Mouse (Mus musculus) testis, adult 2 months (tissue): ENCODE results near the gene Cyp4a12b. TPM values are rescaled to one million over a fixed set of nuclear protein-coding genes. Genes with fewer than 3 reads are reported as not detected.

ENCODE experiments used
- H3K27ac ChIP-seq: fragments of 200-500 bp; 2 replicates; pipeline ENCODE4 v1.5.1; 2012; ENCODE audit warnings: low read depth, low read length; ENCODE audit not compliant: control insufficient read depth, insufficient read depth
- H3K27me3 ChIP-seq: fragments of 200-500 bp; 2 replicates; pipeline ENCODE4 v1.6.1; 2012; ENCODE audit warnings: mild to moderate bottlenecking, low read length, moderate library complexity; ENCODE audit not compliant: control insufficient read depth, insufficient read depth
- H3K36me3 ChIP-seq: fragments of 200-500 bp; 2 replicates; pipeline ENCODE4 v1.6.1; 2012; ENCODE audit warnings: mild to moderate bottlenecking, low read length; ENCODE audit not compliant: control insufficient read depth, insufficient read depth
- H3K4me1 ChIP-seq: fragments of 200-500 bp; 2 replicates; pipeline ENCODE4 v1.6.1; 2012; ENCODE audit warnings: low read length; ENCODE audit not compliant: control insufficient read depth, insufficient read depth
- H3K4me3 ChIP-seq: fragments of 200-500 bp; 2 replicates; pipeline ENCODE4 v1.5.1; 2012; ENCODE audit warnings: low read depth, mild to moderate bottlenecking, low read length, moderate library complexity, mixed read lengths; ENCODE audit not compliant: control insufficient read depth
- CTCF ChIP-seq: fragments of 200-500 bp; IDR thresholded peaks from 2 replicates; pipeline ENCODE4 v1.5.1; 2012; ENCODE audit warnings: low read depth, mild to moderate bottlenecking, inconsistent platforms, low read length, moderate library complexity; ENCODE audit not compliant: control insufficient read depth, insufficient read depth, insufficient replicate concordance
- POLR2A ChIP-seq: fragments of 200-500 bp; IDR thresholded peaks from 2 replicates; pipeline ENCODE4 v1.6.1; 2012; ENCODE audit warnings: low read depth, mild to moderate bottlenecking, inconsistent platforms, low read length, moderate library complexity; ENCODE audit not compliant: control insufficient read depth
- polyA plus RNA-seq: library from polyadenylated mRNA; depleted of rRNA; stranded (reverse); fragments of >200 nt; gene quantifications from 2 replicates; pipeline ENCODE4 v1.2.3, GENCODE M21; 2012; rRNA removed

The Cyp4a12b gene
- polyA plus RNA-seq, 1 experiment: not detected

- H3K36me3 ChIP-seq: no peaks in the 10 kb centered on the region
- no peak overlapping the region for H3K4me3 ChIP-seq
- H3K4me1 ChIP-seq: no peaks in the 10 kb centered on the region
- no peak overlapping the region for H3K27ac ChIP-seq
- H3K27me3 ChIP-seq: no peaks in the 10 kb centered on the region
- no peak for TF ChIP-seq POLR2A
- no peak for TF ChIP-seq CTCF
Observed at GRCm38 (mm10) chr4:115481006-115481652, 69.7 kb downstream of the Cyp4a12b start.

Other genes with a start within 250 kb of the Cyp4a12b start
- 0.20 TPM in 1 of 2 replicates, not detected in the other for gene Cyp4a29, start 169.5 kb upstream of the Cyp4a12b start, polyA plus RNA-seq
- gene Cyp4a12a, start 112.6 kb upstream of the Cyp4a12b start, polyA plus RNA-seq: 3.3 TPM in 1 of 2 replicates, not detected in the other
- 0.11 TPM in 1 of 2 replicates, not detected in the other for gene Cyp4a30b, start 41.0 kb downstream of the Cyp4a12b start, polyA plus RNA-seq
- gene Cyp4a14, start 84.5 kb downstream of the Cyp4a12b start, polyA plus RNA-seq: 0.10 and 0.11 TPM in 2 replicates
- gene Cyp4a10, start 106.6 kb downstream of the Cyp4a12b start, polyA plus RNA-seq: 0.05 TPM in 1 of 2 replicates, not detected in the other
- gene Cyp4a31, start 152.0 kb downstream of the Cyp4a12b start, polyA plus RNA-seq: 0.28 TPM in 1 of 2 replicates, not detected in the other
- gene Cyp4a32, start 189.3 kb downstream of the Cyp4a12b start, polyA plus RNA-seq: not detected in 2 replicates
- 0.93 and 1.2 TPM in 2 replicates for gene Cyp4b1, start 236.1 kb downstream of the Cyp4a12b start, polyA plus RNA-seq